Mouse (Mus musculus): ENCODE results near the gene Olfr463.

DNA sequence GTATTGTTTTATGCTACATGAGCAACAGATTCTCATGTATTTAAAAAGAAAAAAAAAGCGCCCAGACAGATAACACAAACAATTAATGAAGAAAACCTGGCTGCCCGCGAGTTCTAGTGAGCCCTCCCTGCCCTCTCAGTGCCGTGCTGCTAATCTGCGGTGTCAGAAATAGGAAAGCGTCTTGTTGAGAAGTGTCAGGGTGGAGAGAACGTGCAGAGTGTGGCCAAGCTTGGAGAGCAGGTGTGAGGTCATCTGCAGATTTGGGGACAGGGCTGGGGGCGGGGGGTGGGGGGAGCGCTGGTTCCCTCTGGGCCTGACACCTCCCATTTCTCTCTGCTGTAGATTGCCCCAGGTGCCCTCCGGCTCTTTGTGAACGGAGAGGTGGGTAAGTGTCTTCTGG is 37.9 kb downstream of the Olfr463 start:
- TF ChIP-seq CTCF (conservative IDR thresholded peaks at IDR 0.05; ENCODE audit: insufficient read depth, insufficient read length, low read depth, low read length): no peak
- TF ChIP-seq POLR2A (IDR thresholded peaks at IDR 0.05; ENCODE audit: low read depth, low read length): no peak

Measured in kidney, adult 2 months (tissue).